Mouse (Mus musculus): ENCODE data around the gene Wdr47. TPM values are rescaled to one million over a fixed set of nuclear protein-coding genes. Genes with fewer than 3 reads are reported as not detected.
"Not testable (repeated sequence)": the region's sequence is repeated elsewhere in the genome, so short reads cannot be mapped to it uniquely, and the experiment has no call there.

The Wdr47 gene
- polyA plus RNA-seq, 1 experiment: 75.7 TPM

DNA sequence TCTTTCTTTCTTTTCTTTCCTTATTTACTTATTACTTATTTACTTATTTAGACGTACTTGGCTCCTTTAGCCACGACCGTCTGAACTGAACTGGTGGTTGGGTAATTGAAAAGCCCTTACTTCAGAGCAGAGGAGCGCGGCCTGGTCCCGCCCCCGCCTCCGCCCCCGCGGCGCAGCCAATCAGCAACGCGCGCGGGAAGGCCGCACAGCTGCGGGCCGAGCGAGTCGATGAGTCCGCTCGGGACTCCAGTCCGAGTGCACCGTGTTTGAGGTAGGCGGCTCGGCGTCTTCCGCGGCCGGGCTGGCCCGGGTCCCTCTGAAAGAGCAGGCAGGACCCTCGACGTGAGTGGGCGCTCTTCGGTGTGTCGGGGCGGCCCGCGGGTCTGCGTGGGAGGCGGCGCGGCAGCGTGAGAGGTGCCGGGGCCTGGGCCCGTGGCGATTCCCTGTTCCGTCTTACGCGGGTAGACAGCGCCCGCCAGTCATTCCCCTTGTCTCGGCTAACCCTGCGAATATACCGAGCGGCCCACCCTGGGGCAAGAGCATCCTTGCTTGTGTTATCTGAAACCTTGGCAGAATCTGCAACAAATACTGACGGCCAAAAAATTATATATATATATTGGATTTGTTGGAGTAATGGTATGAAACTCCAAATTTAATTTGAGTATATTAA is 62.8 kb downstream of the Wdr47 start, which contains the start of gene Clcc1:
TSS of gene Clcc1 (plus strand) at position 204 of the 670 bp plus-strand sequence.
- Histone ChIP-seq H3K4me1 (ENCODE audit: control insufficient read depth, insufficient read depth, low read length) (no peaks in the 10 kb centered on the region; the same call in 1 of the 2 replicates), H3K4me3 (ENCODE audit: insufficient read depth, low read length) (peak within 1 kb of the TSS; percentile 74), H3K27ac (ENCODE audit: insufficient read depth, low read length) (peak within 1 kb of the TSS; percentile 77)
- peak; percentile 88 for TF ChIP-seq POLR2A (IDR thresholded peaks at IDR 0.05; ENCODE audit: extremely low read depth, insufficient read depth, low read length)
- no peak for TF ChIP-seq CTCF (IDR thresholded peaks at IDR 0.05; ENCODE audit: extremely low read depth, insufficient read depth, low read length)

- Histone ChIP-seq H3K4me3 (ENCODE audit: insufficient read depth, low read length) (peak overlapping the region; percentile 74), H3K4me1 (ENCODE audit: control insufficient read depth, insufficient read depth, low read length) (no peaks in the 10 kb centered on the region; the same call in 1 of the 2 replicates), H3K27ac (ENCODE audit: insufficient read depth, low read length) (no peak overlapping the region)
- no peak for TF ChIP-seq CTCF (IDR thresholded peaks at IDR 0.05; ENCODE audit: extremely low read depth, insufficient read depth, low read length)
- no peak for TF ChIP-seq POLR2A (IDR thresholded peaks at IDR 0.05; ENCODE audit: extremely low read depth, insufficient read depth, low read length)
These were observed 63.5 kb downstream of the Wdr47 start for GRCm38 (mm10) chr3:108654566-108654965.

GRCm38 (mm10) chr3:108655486-108655885 is 64.4 kb downstream of the Wdr47 start:
- Histone ChIP-seq H3K4me1 (ENCODE audit: control insufficient read depth, insufficient read depth, low read length) (no peaks in the 10 kb centered on the region; the same call in 1 of the 2 replicates), H3K27ac (ENCODE audit: insufficient read depth, low read length) (no peak overlapping the region), H3K4me3 (ENCODE audit: insufficient read depth, low read length) (no peak overlapping the region)
- TF ChIP-seq POLR2A (IDR thresholded peaks at IDR 0.05; ENCODE audit: extremely low read depth, insufficient read depth, low read length) (no peak), CTCF (IDR thresholded peaks at IDR 0.05; ENCODE audit: extremely low read depth, insufficient read depth, low read length) (no peak)

- Histone ChIP-seq H3K27ac (ENCODE audit: insufficient read depth, low read length) (no peak overlapping the region), H3K4me3 (ENCODE audit: insufficient read depth, low read length) (no peak overlapping the region), H3K4me1 (ENCODE audit: control insufficient read depth, insufficient read depth, low read length) (no peaks in the 10 kb centered on the region; the same call in 1 of the 2 replicates)
- TF ChIP-seq POLR2A (IDR thresholded peaks at IDR 0.05; ENCODE audit: extremely low read depth, insufficient read depth, low read length) (no peak), CTCF (IDR thresholded peaks at IDR 0.05; ENCODE audit: extremely low read depth, insufficient read depth, low read length) (no peak)
These were observed 67.5 kb downstream of the Wdr47 start for GRCm38 (mm10) chr3:108658612-108659011.

DNA sequence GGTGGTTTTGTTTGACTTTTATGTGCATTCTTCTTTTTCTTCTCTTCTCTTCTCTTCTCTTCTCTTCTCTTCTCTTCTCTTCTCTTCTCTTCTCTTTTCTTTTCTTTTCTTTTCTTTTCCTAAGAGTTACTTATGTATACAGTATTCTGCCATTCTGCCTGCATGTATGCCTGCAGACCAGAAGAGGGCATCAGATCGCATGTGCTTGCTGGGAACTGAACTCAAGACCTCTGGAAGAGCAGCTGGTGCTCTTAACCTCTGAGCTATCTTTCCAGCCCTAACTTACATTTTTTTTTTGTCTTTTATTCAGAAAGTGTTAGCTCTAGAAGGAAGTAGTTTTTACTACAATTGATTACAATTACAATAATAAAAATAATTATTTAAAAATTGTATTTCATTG is 69.9 kb downstream of the Wdr47 start:
- TF ChIP-seq POLR2A (IDR thresholded peaks at IDR 0.05; ENCODE audit: extremely low read depth, insufficient read depth, low read length) (no peak), CTCF (IDR thresholded peaks at IDR 0.05; ENCODE audit: extremely low read depth, insufficient read depth, low read length) (no peak)
- Histone ChIP-seq H3K4me3 (ENCODE audit: insufficient read depth, low read length) (no peak overlapping the region), H3K4me1 (ENCODE audit: control insufficient read depth, insufficient read depth, low read length) (no peaks in the 10 kb centered on the region), H3K27ac (ENCODE audit: insufficient read depth, low read length) (no peak overlapping the region)

GRCm38 (mm10) chr3:108676616-108677015 is 85.5 kb downstream of the Wdr47 start:
- no peak for TF ChIP-seq POLR2A (IDR thresholded peaks at IDR 0.05; ENCODE audit: extremely low read depth, insufficient read depth, low read length)
- TF ChIP-seq CTCF (IDR thresholded peaks at IDR 0.05; ENCODE audit: extremely low read depth, insufficient read depth, low read length): no peak
- no peaks in the 10 kb centered on the region for H3K4me1 ChIP-seq (ENCODE audit: control insufficient read depth, insufficient read depth, low read length)
- no peak overlapping the region for H3K4me3 ChIP-seq (ENCODE audit: insufficient read depth, low read length)
- H3K27ac ChIP-seq (ENCODE audit: insufficient read depth, low read length): no peak overlapping the region

- no peak overlapping the region for H3K4me3 ChIP-seq (ENCODE audit: insufficient read depth, low read length)
- TF ChIP-seq POLR2A (IDR thresholded peaks at IDR 0.05; ENCODE audit: extremely low read depth, insufficient read depth, low read length) (no peak), CTCF (IDR thresholded peaks at IDR 0.05; ENCODE audit: extremely low read depth, insufficient read depth, low read length) (no peak)
- H3K27ac ChIP-seq (ENCODE audit: insufficient read depth, low read length): no peak overlapping the region
- no peaks in the 10 kb centered on the region for H3K4me1 ChIP-seq (ENCODE audit: control insufficient read depth, insufficient read depth, low read length)
These were observed 89.9 kb downstream of the Wdr47 start for GRCm38 (mm10) chr3:108681004-108681403.

GRCm38 (mm10) chr3:108683597-108683996 is 92.5 kb downstream of the Wdr47 start:
- H3K27ac ChIP-seq (ENCODE audit: insufficient read depth, low read length); H3K4me1 ChIP-seq (ENCODE audit: control insufficient read depth, insufficient read depth, low read length); H3K4me3 ChIP-seq (ENCODE audit: insufficient read depth, low read length): not testable (repeated sequence)

DNA sequence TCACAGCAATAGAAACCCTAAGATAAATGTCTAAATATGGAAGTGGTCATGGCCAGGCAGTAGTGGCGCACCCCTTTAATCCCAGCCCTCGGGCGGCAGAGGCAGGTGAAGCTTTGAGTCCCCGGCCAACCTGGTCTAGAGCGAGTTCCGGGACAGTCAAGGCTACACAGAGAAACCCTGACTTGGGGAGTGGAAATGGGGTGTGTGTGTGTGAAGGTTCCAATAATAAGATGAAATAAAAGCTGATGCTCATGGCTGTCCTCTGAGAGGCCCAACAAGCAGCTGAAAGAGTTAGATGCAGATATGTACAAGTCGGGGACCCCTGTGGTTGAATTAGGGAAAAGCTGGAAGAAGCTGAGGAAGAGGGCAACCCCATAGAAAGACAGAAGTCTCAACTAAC is 94.6 kb downstream of the Wdr47 start:
- H3K4me1 ChIP-seq (ENCODE audit: control insufficient read depth, insufficient read depth, low read length): no peaks in the 10 kb centered on the region; the same call in 1 of the 2 replicates
- TF ChIP-seq CTCF (IDR thresholded peaks at IDR 0.05; ENCODE audit: extremely low read depth, insufficient read depth, low read length): no peak
- TF ChIP-seq POLR2A (IDR thresholded peaks at IDR 0.05; ENCODE audit: extremely low read depth, insufficient read depth, low read length): no peak
- H3K4me3 ChIP-seq (ENCODE audit: insufficient read depth, low read length): no peak overlapping the region
- no peak overlapping the region for H3K27ac ChIP-seq (ENCODE audit: insufficient read depth, low read length)

DNA sequence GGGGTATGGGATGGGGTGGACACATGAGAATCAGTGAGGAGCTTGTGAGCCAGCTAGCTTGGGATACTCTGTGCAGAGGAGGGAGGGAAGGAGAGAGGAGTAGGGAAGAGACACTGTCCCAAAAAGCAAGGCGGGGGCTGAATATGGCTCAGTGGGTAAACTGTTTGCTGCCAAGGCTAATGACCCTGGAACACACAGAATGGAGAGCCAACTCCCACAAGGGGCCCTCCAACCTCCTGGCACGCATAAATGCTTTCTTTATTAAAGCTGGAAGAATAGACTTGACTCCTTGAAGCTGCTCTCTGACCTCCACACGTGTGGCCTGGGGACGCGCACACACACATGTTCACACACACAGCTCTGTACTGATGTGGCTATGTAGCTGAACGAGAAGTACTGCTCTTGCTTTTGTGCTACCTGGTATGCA is 97.9 kb downstream of the Wdr47 start:
- Histone ChIP-seq H3K4me1 (ENCODE audit: control insufficient read depth, insufficient read depth, low read length) (no peaks in the 10 kb centered on the region; the same call in 1 of the 2 replicates), H3K27ac (ENCODE audit: insufficient read depth, low read length) (no peak overlapping the region)
- TF ChIP-seq CTCF (IDR thresholded peaks at IDR 0.05; ENCODE audit: extremely low read depth, insufficient read depth, low read length): no peak
- no peak for TF ChIP-seq POLR2A (IDR thresholded peaks at IDR 0.05; ENCODE audit: extremely low read depth, insufficient read depth, low read length)

More for the DNA sequence above, 97.9 kb downstream of the Wdr47 start:
- H3K4me3 ChIP-seq (ENCODE audit: insufficient read depth, low read length): no peak overlapping the region
